Mouse (Mus musculus) spleen, postnatal 10 days (tissue): ENCODE measurements around the gene Sorbs2.

Source experiments
- DNase-seq, 2 experiments: peaks; one replicate each; pipeline ENCODE4 v3.0.0; 2021 to 2022; ENCODE audit warnings: low spot score in 2 of 2

The Sorbs2 gene

DNA sequence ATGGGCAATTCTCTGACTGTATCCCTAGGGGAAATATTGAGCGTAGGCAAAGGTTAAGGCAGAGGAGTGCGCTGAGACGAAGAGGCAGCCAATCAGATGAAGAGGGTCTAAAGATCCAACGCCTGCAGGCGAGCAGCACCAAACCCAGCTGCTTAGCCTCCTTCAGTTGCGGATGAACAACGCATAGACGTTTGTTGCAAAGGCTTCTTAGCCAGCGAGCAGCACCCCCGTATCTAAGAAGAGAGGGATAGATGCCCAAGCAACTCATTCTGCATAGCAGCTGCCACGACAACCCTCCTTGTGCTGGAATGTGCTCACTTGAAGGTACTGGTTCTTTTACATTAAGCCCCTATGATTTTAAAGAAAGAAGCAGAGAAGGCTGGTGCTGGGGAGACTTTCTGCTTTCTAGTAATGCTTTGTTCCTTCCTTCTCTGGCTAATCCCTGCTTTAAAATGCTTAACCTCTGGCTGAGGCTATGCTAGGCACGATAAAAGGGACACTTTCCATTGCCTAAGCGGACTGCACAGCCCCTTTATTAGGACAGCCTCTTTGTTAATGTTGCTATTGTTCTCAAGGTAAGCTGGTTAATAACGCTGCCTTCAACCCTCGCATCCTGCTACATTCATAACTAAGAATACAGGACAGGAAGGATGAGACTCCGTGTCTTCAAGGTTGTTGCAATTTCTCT, at the start of gene Sorbs2:
Gene Sorbs2, plus strand, starts transcription at position 155 of the 688 bp plus-strand sequence.
- DNase-seq: no peak

GRCm38 (mm10) chr8:45457874-45458273, 49.7 kb upstream of the Sorbs2 start:
- DNase-seq: no peak

DNA sequence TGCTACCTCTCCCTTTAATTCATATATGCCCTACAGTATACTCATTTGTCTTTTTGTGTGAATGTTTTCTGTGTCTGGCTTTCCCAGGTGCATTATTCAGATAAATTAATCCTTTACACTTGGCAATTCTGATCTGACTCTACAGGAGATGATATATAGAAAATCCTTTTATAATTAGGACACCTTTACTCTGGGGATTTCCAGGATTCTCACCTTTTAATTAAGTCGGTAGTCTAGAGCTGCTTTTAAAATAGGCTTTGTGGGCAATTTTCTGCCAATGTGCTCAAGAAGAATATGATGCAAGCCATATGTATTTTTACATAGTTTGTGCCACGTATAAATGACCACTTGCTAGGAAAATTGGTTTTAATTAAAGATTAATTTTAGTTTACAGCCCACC, 38.6 kb upstream of the Sorbs2 start:
- DNase-seq: no peak

DNA sequence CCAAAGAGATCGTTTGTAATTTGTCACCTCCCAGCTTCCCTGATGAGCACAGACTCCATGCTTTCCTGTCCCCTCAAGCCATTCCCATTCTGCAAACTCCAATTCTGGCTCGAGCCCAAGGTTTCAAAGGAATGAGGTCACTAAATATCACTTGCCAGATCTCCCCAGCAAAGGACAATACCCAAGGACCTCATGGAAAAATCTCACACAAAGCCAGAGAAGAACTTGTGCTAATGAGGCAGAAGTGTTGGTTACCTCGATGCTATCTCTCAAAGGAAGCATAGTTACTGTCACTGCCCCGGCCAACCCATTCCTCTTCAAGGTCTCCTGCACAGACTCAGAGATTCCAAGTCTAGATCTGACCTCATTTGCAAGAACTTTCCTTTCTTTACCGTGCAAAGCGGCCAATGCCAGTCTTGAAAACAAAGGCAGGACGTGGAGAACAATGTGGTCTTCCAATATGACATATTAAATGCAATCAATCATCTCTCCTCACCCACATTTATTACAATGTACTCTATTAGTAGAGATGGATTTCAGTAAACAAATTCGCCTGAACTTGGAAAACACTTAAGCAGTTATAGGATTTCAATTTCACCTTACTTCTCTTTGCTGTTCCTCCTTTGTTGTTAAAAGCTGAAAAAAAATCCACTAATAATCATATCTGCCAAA, 37.9 kb upstream of the Sorbs2 start:
- DNase-seq: no peak

GRCm38 (mm10) chr8:45480886-45481285, 26.7 kb upstream of the Sorbs2 start:
- no peak for DNase-seq

DNA sequence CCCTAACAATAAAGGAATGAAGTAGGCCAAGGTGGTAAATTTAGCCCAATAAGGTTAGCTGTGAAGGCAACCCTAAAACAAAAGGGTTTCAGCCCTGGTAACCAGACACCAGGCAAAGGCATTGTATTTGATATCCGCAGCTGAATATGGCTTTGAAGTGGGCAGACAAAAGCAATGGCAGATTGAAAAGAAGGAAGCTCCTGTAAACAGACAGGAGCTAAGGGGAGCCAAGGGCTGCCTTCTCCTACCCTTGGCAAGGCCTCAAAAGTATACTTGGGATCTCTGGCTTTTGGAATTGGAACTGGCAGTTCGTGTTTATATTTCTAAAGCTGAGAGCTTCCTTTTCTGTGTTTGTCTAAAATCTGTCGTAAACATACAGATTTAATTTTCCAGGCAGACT, 21.3 kb upstream of the Sorbs2 start:
- no peak for DNase-seq

- no peak for DNase-seq
Observed at GRCm38 (mm10) chr8:45503971-45504370, 3.6 kb upstream of the Sorbs2 start.

- no peak for DNase-seq
Observed at GRCm38 (mm10) chr8:45506376-45506775, 1.2 kb upstream of the Sorbs2 start.

DNA sequence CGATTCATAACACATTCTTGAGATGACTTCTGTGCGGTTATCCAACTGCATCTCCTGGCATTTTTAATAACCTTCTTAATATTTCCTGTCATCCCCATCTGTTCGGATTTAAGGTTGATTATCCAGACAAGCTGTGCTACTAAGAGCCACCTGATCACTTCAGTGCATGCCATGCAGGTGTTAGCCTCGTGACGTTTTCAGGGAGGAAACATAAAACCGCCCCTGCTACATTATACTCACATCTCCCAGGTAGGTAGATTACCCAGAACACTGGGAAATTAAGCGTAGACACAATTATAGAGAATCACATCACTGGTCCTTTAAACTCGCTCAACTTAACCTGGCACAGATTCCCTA, 333 bp upstream of the Sorbs2 start:
- no peak for DNase-seq

GRCm38 (mm10) chr8:45508521-45509104, 1.0 kb downstream of the Sorbs2 start:
- DNase-seq: no peak

DNA sequence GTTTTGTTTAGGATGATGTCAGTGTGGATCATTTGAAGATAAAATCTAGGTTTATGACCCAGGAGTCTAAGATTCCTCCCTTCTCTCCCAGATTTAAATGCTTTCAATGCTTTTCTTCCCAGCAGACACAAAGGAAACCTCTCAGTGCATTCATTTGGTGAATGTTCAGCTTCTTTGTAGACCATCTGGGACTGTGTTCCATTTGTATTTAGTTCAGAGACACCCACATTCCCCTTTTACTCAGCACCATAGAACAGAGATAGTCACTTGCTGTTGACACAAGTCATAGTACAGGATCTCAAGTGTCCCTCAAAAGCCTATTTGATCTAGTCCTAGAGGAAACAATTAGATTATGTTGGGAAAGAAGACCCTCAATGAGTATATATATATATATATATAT, 4.8 kb downstream of the Sorbs2 start:
- no peak for DNase-seq

DNA sequence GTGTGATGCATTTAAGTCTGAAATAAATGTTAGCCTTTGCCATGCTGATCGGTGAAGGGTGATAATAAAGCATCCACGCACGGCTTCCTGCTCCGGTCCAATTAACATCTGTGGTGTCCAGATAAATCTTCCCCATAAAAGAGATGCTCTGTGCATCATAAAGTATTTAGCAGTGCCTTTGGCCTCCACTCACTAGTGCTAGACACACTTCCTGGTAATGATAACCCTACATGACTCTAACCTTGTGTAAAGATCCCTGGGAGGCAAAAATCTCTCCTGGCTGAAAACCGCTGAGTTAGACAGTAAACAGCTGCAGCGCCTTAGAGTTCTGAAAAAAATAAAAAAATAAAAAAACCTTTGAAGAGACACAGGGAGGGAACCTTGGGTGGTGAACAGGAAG, 14.0 kb downstream of the Sorbs2 start:
- DNase-seq: no peak

- DNase-seq: no peak
Observed at GRCm38 (mm10) chr8:45527708-45528107, 20.1 kb downstream of the Sorbs2 start.

DNA sequence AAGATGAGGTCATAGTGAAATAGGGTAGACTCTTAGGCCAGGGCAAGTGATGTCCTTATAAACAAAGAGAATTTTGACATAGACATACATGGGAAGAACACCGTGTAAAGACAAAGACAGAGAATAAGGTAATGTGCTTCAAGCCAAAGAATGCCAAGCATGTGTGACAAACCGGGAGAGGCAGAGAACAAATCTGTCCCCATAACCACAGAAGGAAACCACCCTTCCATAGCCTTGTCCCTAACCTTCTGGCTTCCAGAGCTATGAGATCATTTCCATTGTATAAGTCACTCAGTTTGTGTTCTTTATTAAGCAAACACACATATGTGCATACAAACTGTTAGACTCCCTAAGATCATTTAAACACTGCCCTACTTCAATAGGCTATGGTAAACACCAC, 21.3 kb downstream of the Sorbs2 start:
- no peak for DNase-seq

GRCm38 (mm10) chr8:45536578-45536977, 29.0 kb downstream of the Sorbs2 start:
- no peak for DNase-seq

DNA sequence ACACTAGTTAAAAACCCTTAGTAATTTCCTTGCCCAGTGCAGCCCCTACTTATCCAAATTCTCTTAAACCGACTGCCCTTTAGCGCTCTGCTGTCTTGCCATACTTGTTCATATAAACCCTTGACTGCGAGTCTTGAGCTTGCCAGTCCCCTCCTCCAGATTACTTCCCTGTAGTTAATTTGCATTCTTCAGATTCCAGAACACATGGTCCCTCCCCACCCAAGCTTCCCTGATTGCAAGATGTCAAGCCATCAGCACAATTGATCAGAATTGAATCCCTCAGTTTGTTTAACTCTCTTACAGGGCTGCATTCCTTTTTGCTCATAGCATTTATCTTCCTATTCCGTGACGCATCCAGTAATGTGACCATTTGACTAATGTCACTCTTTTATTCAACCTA, 32.9 kb downstream of the Sorbs2 start:
- DNase-seq: no peak

DNA sequence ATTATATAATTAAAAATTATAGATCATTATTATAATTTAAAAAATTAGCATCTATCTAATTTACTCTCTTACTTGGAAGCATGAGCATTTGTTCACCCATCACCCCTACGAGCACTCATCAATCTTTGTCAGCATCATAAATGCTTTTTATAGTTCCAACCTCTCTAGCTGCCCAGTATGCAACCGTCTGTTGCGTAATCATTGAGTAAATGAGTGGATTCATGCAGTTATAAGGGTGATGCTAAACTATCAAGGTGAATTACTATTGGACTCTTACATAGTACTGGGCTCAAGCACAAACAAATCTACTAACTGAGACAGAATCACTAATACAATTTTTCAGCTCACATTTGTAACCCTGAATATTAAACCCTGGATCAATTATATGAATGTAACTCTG, 44.6 kb downstream of the Sorbs2 start:
- no peak for DNase-seq

- no peak for DNase-seq
Observed at GRCm38 (mm10) chr8:45554627-45555026, 47.0 kb downstream of the Sorbs2 start.

GRCm38 (mm10) chr8:45557936-45558335, 50.3 kb downstream of the Sorbs2 start:
- DNase-seq: no peak

DNA sequence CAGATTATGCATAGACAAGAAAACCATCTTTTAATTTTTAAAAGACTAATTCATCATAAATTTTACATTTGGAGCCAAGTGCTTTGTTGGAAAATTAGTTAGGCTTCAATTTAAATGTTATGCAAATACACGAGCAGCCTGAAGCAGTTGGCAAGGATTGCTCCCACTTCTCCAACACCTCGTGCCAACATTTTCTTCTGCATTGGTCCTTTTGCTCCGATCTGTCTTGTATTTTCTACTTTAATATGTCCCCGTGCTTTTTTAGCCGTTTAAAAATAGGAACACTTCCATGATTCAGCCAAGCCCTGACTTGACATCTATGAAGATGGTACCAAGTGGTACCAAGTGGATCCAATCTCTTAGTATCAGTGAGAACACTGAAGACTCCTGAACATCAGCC, 50.8 kb downstream of the Sorbs2 start:
- DNase-seq: no peak

DNA sequence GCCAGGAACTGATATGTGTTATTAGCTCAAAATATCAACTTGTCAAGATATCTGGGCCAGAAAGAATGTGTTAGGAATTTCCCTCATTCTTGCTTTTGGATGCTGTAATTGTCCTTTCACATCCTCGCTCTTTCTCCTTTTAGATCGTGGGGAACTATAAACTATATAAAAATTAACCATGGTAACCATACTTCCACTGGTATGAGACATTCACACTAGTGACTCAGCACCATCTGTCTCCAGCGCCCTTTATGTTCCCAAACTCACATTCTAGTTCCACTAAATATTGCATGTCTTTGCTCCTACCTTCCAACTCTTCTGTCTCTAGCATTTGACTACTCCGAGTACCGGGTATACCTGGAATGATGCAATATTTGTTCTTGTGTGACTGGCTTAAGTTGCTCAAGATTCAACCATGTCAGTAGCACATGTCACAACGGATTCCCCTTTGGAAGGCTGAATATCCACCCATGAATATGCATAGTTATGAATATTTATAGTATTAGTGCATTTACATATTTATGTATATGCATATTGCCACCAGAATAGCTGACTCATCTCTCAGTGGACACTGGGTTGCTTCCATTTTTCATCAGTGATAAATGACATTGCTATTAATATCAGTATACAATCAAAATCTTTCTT, 51.7 kb downstream of the Sorbs2 start:
- DNase-seq: no peak

GRCm38 (mm10) chr8:45565189-45565588, 57.6 kb downstream of the Sorbs2 start:
- DNase-seq: no peak

- no peak for DNase-seq
Observed at GRCm38 (mm10) chr8:45570117-45570516, 62.5 kb downstream of the Sorbs2 start.
